Mouse (Mus musculus) stomach, postnatal 0 days (tissue): ENCODE measurements around the gene Lmntd1.

Experiments used
- CTCF ChIP-seq: IDR thresholded peaks from 2 replicates; pipeline ENCODE4 v1.5.1; 2016; ENCODE audit warnings: antibody characterized with exemption, low read depth, mild to moderate bottlenecking, moderate library complexity
- EP300 ChIP-seq: optimal IDR thresholded peaks from 2 replicates; pipeline ENCODE3; 2016; ENCODE audit warnings: antibody characterized with exemption

DNA sequence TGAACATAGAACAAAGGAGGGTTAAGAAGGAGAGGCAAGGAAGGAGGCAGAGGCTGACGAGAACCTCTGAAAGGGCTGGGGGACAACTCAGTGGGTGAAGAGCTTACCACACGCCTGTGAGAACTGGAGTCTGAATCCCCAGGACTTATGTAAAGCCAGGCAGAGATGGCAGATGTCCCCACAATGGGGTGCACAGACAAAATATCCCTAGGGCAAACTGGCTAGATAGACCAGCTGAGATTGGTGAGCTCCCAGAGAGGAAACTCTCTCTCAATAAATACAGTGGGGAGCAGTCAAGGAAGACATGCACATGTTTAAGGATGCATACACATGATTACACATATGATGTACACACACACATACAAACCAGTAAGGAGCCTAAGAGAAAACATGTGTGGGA is 10.0 kb downstream of the Lmntd1 start:
- TF ChIP-seq CTCF (no peak), EP300 (no peak)
